Mouse (Mus musculus): ENCODE measurements around the gene E330017A01Rik.

E330017A01Rik gene

GRCm38 (mm10) chr16:58663021-58663420 lies 24.5 kb upstream of the E330017A01Rik start:
- no peak for DNase-seq (ENCODE audit: low read depth, low spot score)

GRCm38 (mm10) chr16:58662287-58662791 lies 23.8 kb upstream of the E330017A01Rik start:
- no peak for DNase-seq (ENCODE audit: low read depth, low spot score)

GRCm38 (mm10) chr16:58661826-58662225 lies 23.3 kb upstream of the E330017A01Rik start:
- no peak for DNase-seq (ENCODE audit: low read depth, low spot score)

GRCm38 (mm10) chr16:58658668-58659067 lies 20.1 kb upstream of the E330017A01Rik start:
- DNase-seq (ENCODE audit: low read depth, low spot score) = no peak

- DNase-seq (ENCODE audit: low read depth, low spot score) = no peak
Measured at GRCm38 (mm10) chr16:58656526-58656925, 18.0 kb upstream of the E330017A01Rik start.

- no peak for DNase-seq (ENCODE audit: low read depth, low spot score)
Measured at GRCm38 (mm10) chr16:58655751-58656150, 17.2 kb upstream of the E330017A01Rik start.

- DNase-seq (ENCODE audit: low read depth, low spot score) = no peak
Measured at GRCm38 (mm10) chr16:58649979-58650378, 11.4 kb upstream of the E330017A01Rik start.

GRCm38 (mm10) chr16:58638016-58638415 lies 523 bp downstream of the E330017A01Rik start:
- DNase-seq (ENCODE audit: low read depth, low spot score) = no peak

- DNase-seq (ENCODE audit: low read depth, low spot score) = no peak
Measured at GRCm38 (mm10) chr16:58637448-58637847, 1.1 kb downstream of the E330017A01Rik start.

GRCm38 (mm10) chr16:58635866-58636265 lies 2.7 kb downstream of the E330017A01Rik start:
- no peak for DNase-seq (ENCODE audit: low read depth, low spot score)

- DNase-seq (ENCODE audit: low read depth, low spot score) = no peak
Measured at GRCm38 (mm10) chr16:58629736-58630135, 8.8 kb downstream of the E330017A01Rik start.

- DNase-seq (ENCODE audit: low read depth, low spot score) = no peak
Measured at GRCm38 (mm10) chr16:58628968-58629367, 9.6 kb downstream of the E330017A01Rik start.

- DNase-seq (ENCODE audit: low read depth, low spot score) = no peak
Measured at GRCm38 (mm10) chr16:58628336-58628680, 10.2 kb downstream of the E330017A01Rik start.

GRCm38 (mm10) chr16:58627597-58628335 lies 10.8 kb downstream of the E330017A01Rik start:
- DNase-seq (ENCODE audit: low read depth, low spot score) = no peak

GRCm38 (mm10) chr16:58623944-58624343 lies 14.6 kb downstream of the E330017A01Rik start:
- no peak for DNase-seq (ENCODE audit: low read depth, low spot score)

- peak; percentile 17 for DNase-seq (ENCODE audit: low read depth, low spot score)
Measured at GRCm38 (mm10) chr16:58623114-58623513, 15.4 kb downstream of the E330017A01Rik start.

- no peak for DNase-seq (ENCODE audit: low read depth, low spot score)
Measured at GRCm38 (mm10) chr16:58622377-58622776, 16.2 kb downstream of the E330017A01Rik start.

GRCm38 (mm10) chr16:58617346-58617745 lies 21.2 kb downstream of the E330017A01Rik start:
- no peak for DNase-seq (ENCODE audit: low read depth, low spot score)

- DNase-seq (ENCODE audit: low read depth, low spot score) = no peak
Measured at GRCm38 (mm10) chr16:58616878-58617277, 21.7 kb downstream of the E330017A01Rik start, which contains the start of gene Gm813. Gene Gm813 (minus strand): TSS chr16:58616978.

- DNase-seq (ENCODE audit: low read depth, low spot score) = no peak
Measured at GRCm38 (mm10) chr16:58612969-58613368, 25.6 kb downstream of the E330017A01Rik start.

- DNase-seq (ENCODE audit: low read depth, low spot score) = peak; percentile 61
Measured at GRCm38 (mm10) chr16:58607101-58607500, 31.4 kb downstream of the E330017A01Rik start.

- DNase-seq (ENCODE audit: low read depth, low spot score) = no peak
Measured at GRCm38 (mm10) chr16:58604680-58605079, 33.9 kb downstream of the E330017A01Rik start.

GRCm38 (mm10) chr16:58603831-58604230 lies 34.7 kb downstream of the E330017A01Rik start:
- no peak for DNase-seq (ENCODE audit: low read depth, low spot score)

Data from forelimb bud, embryonic 11.5 days (tissue).